Mouse (Mus musculus): ENCODE results near the gene Plagl1. TPM values are rescaled to one million over a fixed set of nuclear protein-coding genes. Genes with fewer than 3 reads are reported as not detected.
"Not testable (repeated sequence)": the region's sequence is repeated elsewhere in the genome, so short reads cannot be mapped to it uniquely, and the experiment has no call there.

Plagl1 gene
- total and polyA plus RNA-seq, 3 experiments = 0.48 to 1.7 (median 0.87) TPM

GRCm38 (mm10) chr10:13022103-13022502 is 38.2 kb upstream of the Plagl1 start:
- no peak for DNase-seq (ENCODE audit: extremely low read depth)
- no peak overlapping the region for H3K27ac ChIP-seq (ENCODE audit: insufficient read depth, low read depth)
- dilution Hi-C loops (cut with MboI; ENCODE audit: extremely low pct_ligation_motif_present, extremely low pct_unique_long_range_greater_than_20kb, low sequenced_read_pairs) (no loop called here), in situ Hi-C loops (cut with MboI; ENCODE audit: low pct_ligation_motif_present, low pct_unique_long_range_greater_than_20kb, low sequenced_read_pairs) (no loop called here)
- TF ChIP-seq E2F4 (IDR thresholded peaks at IDR 0.05; ENCODE audit: insufficient replicate concordance, low read depth, low read length) (no peak), ZC3H11A (IDR thresholded peaks at IDR 0.05; ENCODE audit: low read depth, low read length) (no peak), SMC3 (IDR thresholded peaks at IDR 0.05; ENCODE audit: low read depth, low read length) (no peak), IRF4 (IDR thresholded peaks at IDR 0.05; ENCODE audit: low read depth, low read length) (no peak), CTCF (conservative IDR thresholded peaks at IDR 0.05 in 1 of 2, IDR thresholded peaks at IDR 0.05 in 1 of 2; ENCODE audit: low read depth in 2 of 2, low read length in 2 of 2) (no peak), JUND (conservative IDR thresholded peaks at IDR 0.05; ENCODE audit: low read depth, low read length) (no peak), RCOR1 (conservative IDR thresholded peaks at IDR 0.05; ENCODE audit: low read depth, low read length) (no peak), GABPA (IDR thresholded peaks at IDR 0.05; ENCODE audit: insufficient replicate concordance, low read depth, low read length) (no peak), TBP (conservative IDR thresholded peaks at IDR 0.05; ENCODE audit: low read depth, low read length) (no peak), POLR2AphosphoS2 (IDR thresholded peaks at IDR 0.05; ENCODE audit: low read depth, low read length) (no peak), MEF2A (IDR thresholded peaks at IDR 0.05; ENCODE audit: borderline replicate concordance, low read depth, low read length) (no peak), KAT2A (IDR thresholded peaks at IDR 0.05; ENCODE audit: insufficient replicate concordance, low read length) (no peak), TCF12 (IDR thresholded peaks at IDR 0.05; ENCODE audit: low read depth, low read length) (no peak), MAFK (IDR thresholded peaks at IDR 0.05; ENCODE audit: insufficient replicate concordance, low read length) (no peak), HCFC1 (IDR thresholded peaks at IDR 0.05; ENCODE audit: low read depth, low read length) (no peak), ZNF384 (IDR thresholded peaks at IDR 0.05; ENCODE audit: low read depth, low read length) (no peak), MYC (IDR thresholded peaks at IDR 0.05; ENCODE audit: low read depth, low read length) (no peak), USF2 (conservative IDR thresholded peaks at IDR 0.05; ENCODE audit: low read depth, low read length) (no peak), USF1 (IDR thresholded peaks at IDR 0.05; ENCODE audit: low read depth, low read length) (no peak), EP300 (IDR thresholded peaks at IDR 0.05; ENCODE audit: low read length) (no peak)
- no peak overlapping the region for H3K4me3 ChIP-seq (replicated peaks in 1 of 3; ENCODE audit: low read depth in 2 of 3, low read length in 2 of 3, poor library complexity in 1 of 3)
- no peaks in the 10 kb centered on the region for H3K79me2 ChIP-seq (replicated peaks; ENCODE audit: control insufficient read depth, extremely low read depth, insufficient read depth, poor library complexity, severe bottlenecking)
- no peak overlapping the region for H3K4me2 ChIP-seq (ENCODE audit: insufficient read depth, low read depth, poor library complexity, severe bottlenecking)
- H3K4me1 ChIP-seq (ENCODE audit: control insufficient read depth in 1 of 2, insufficient read depth in 2 of 2) = peaks cover 4 to 30% of the 10 kb centered on the region in 2 experiments; a peak in 3 of 4 replicates
- H3K36me3 ChIP-seq (replicated peaks in 1 of 2; ENCODE audit: control insufficient read depth in 1 of 2, insufficient read depth in 1 of 2, low read length in 1 of 2) = no peaks in the 10 kb centered on the region
- no peak overlapping the region for H3K9ac ChIP-seq (ENCODE audit: insufficient read depth, low read depth)
- H3K27me3 ChIP-seq (replicated peaks) = no peaks in the 10 kb centered on the region
- no peaks in the 10 kb centered on the region for H3K9me3 ChIP-seq (replicated peaks; ENCODE audit: low read length)

GRCm38 (mm10) chr10:13023985-13024384 is 36.3 kb upstream of the Plagl1 start:
- in situ Hi-C loops (cut with MboI; ENCODE audit: low pct_ligation_motif_present, low pct_unique_long_range_greater_than_20kb, low sequenced_read_pairs) = not testable (repeated sequence)

More at GRCm38 (mm10) chr10:13023985-13024384, 36.3 kb upstream of the Plagl1 start:
- H3K4me3 ChIP-seq (replicated peaks in 1 of 3; ENCODE audit: low read depth in 2 of 3, low read length in 2 of 3, poor library complexity in 1 of 3); dilution Hi-C loops (cut with MboI; ENCODE audit: extremely low pct_ligation_motif_present, extremely low pct_unique_long_range_greater_than_20kb, low sequenced_read_pairs); H3K36me3 ChIP-seq (replicated peaks in 1 of 2; ENCODE audit: control insufficient read depth in 1 of 2, insufficient read depth in 1 of 2, low read length in 1 of 2); H3K4me2 ChIP-seq (ENCODE audit: insufficient read depth, low read depth, poor library complexity, severe bottlenecking); DNase-seq (ENCODE audit: extremely low read depth); H3K27me3 ChIP-seq (replicated peaks); H3K27ac ChIP-seq (ENCODE audit: insufficient read depth, low read depth); H3K9ac ChIP-seq (ENCODE audit: insufficient read depth, low read depth); H3K79me2 ChIP-seq (replicated peaks; ENCODE audit: control insufficient read depth, extremely low read depth, insufficient read depth, poor library complexity, severe bottlenecking); H3K9me3 ChIP-seq (replicated peaks; ENCODE audit: low read length): not testable (repeated sequence)
- 0 out of 2 replicates have a peak, but pooled peaks have one; percentile 23 for TF ChIP-seq BHLHE40 (IDR thresholded peaks at IDR 0.05; ENCODE audit: low read depth, low read length)
- H3K4me1 ChIP-seq (ENCODE audit: control insufficient read depth in 1 of 2, insufficient read depth in 2 of 2) = peaks cover 4 to 29% of the 10 kb centered on the region in 2 experiments; a peak in 3 of 4 replicates

Data from CH12.LX (cell line).